Mouse (Mus musculus) liver, embryonic 12.5 days (tissue): ENCODE measurements around the gene Entpd1. TPM values are rescaled to one million over a fixed set of nuclear protein-coding genes. Genes with fewer than 3 reads are reported as not detected.
A peak's percentile ranks its signal among the peaks of the same experiment; 100 is the strongest.

ENCODE experiments used
- ATAC-seq: fragments of 200-750 bp; cut with Nextera tagmentation; 2 replicates; pipeline ENCODE4 v1.8.0; 2017; ENCODE audit warnings: moderate number of reproducible peaks, mild to moderate bottlenecking, moderate library complexity
- H3K27ac ChIP-seq: fragments of 300-500 bp; sonication (generic); 2 replicates; pipeline ENCODE4 v1.5.1; 2016; ENCODE audit warnings: mild to moderate bottlenecking
- H3K27me3 ChIP-seq: fragments of 300-500 bp; sonication (generic); replicated peaks from 2 replicates; pipeline ENCODE4 v1.6.1; 2016; ENCODE audit warnings: mild to moderate bottlenecking, moderate library complexity
- H3K36me3 ChIP-seq: fragments of 300-500 bp; sonication (generic); 2 replicates; pipeline ENCODE4 v1.6.1; 2016; ENCODE audit warnings: mild to moderate bottlenecking, moderate library complexity
- H3K4me1 ChIP-seq: fragments of 300-500 bp; sonication (generic); 2 replicates; pipeline ENCODE4 v1.6.1; 2016
- H3K4me2 ChIP-seq: fragments of 300-500 bp; sonication (generic); 2 replicates; pipeline ENCODE4 v1.6.1; 2016; ENCODE audit warnings: mild to moderate bottlenecking, moderate library complexity
- H3K4me3 ChIP-seq: fragments of 300-500 bp; sonication (generic); 2 replicates; pipeline ENCODE4 v1.5.1; 2016; ENCODE audit warnings: mild to moderate bottlenecking, moderate library complexity
- H3K9ac ChIP-seq: fragments of 300-500 bp; sonication (generic); 2 replicates; pipeline ENCODE4 v1.6.1; 2016; ENCODE audit warnings: mild to moderate bottlenecking, moderate library complexity
- H3K9me3 ChIP-seq: fragments of 300-500 bp; sonication (generic); replicated peaks from 2 replicates; pipeline ENCODE4 v1.6.1; 2016; ENCODE audit warnings: mild to moderate bottlenecking, moderate library complexity
- WGBS: fragments of 180-500 bp; shearing (Covaris S2); methylation state at CpG from one replicate; pipeline ENCODE4 v1.1.7; 2016; ENCODE audit not compliant: insufficient replicate concordance; 5-methylcytosine and 5-hydroxymethylcytosine counted together
- polyA plus RNA-seq: library from polyadenylated mRNA; unstranded; fragments of >200 nt; fragmentation: Nextera tagmentation; extraction: Ambion mirVana; gene quantifications from 2 replicates; pipeline ENCODE4 v1.2.1, GENCODE M21; 2016

Entpd1 gene
- polyA plus RNA-seq = 2.6 TPM in 2 replicates

DNA sequence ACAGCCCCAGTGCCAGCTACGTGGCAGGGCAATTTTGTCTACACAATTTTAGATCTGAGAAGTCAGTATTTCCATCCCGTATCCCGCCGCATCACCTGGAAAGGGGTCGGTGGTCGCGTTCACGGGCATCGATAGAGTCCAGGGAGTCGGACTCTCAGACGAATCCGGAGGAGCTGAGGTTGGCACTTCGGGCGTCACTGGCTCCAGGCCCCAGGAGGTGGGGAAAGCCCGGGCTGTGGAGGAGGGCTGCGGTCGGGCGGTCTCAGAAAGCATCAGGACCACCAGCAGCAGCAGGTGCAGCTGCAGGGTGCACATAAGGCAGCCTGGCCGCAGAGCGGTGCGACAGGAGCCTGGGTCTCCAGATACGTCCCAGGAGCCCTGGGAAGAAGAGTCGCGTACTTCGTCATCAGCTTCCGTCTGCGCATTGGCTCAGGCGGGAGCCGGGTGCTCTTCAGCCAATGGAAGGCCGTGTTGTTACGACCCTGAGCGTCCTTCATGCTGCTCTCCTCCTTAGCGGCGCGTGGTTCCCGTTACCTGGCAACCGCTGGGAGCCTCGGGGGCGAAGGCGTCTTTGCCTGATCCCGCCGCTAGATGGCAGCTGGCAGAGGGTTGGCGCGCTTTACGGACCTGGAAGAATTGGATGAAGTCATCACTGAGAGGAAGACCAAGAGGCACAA is at the start of gene Entpd1, which contains the start of gene Tctn3:
Gene Entpd1, plus strand, starts transcription at position 537 of the 677 bp plus-strand sequence.
Gene Tctn3, minus strand, starts transcription at position 404 of the 677 bp plus-strand sequence.
- H3K4me2 ChIP-seq = peak within 1 kb of the TSS; percentile 87
- H3K27me3 ChIP-seq = peaks cover 15% of the 10 kb centered on the region; the same call in 1 of the 2 replicates
- H3K4me3 ChIP-seq = peak within 1 kb of the TSS; percentile 73
- 1% methylated on average over 45 of the region's 45 CpGs for WGBS
- ATAC-seq = peak; percentile 100
- no peaks in the 10 kb centered on the region for H3K9me3 ChIP-seq
- H3K36me3 ChIP-seq = peaks cover 25% of the 10 kb centered on the region
- H3K27ac ChIP-seq = no peak within 1 kb of the TSS
- peaks cover 19% of the 10 kb centered on the region for H3K4me1 ChIP-seq
- H3K9ac ChIP-seq = peak within 1 kb of the TSS; percentile 71

DNA sequence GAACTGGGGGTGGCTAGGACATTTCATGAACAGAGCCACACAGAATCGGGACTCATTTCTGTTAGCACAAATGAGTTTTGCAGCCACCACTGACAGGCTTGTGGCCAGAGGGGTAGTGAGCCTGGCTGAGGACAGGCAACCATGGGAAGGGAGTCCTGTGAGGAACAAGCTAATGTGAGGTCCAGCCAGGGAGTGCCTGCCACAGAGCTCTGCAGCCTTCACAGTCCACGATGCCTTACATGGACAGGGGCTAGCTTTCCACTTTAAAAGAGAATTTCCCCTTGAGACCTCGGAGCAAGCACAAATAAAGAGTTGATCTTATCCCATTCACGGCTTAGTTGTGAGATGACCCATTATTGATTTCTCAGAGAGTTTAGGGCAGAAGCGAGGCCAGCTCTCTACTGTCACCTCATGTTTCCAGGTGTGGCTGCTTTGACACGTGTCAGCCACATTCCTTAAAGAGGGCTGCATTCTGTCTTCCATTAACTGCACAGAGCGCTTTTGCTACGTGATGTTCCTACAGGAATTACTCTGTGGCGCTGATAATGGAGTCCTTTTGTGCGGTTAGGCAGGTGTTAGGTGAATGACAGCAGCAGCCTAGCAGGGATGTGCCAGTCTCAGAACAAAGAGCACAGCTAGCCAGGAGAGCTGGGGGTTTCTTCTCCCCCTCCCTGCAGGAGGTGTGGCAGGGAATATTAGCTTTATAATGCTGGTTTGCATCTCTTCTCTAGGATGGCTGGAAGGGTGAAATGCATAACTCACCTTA is 48.1 kb upstream of the Entpd1 start:
- no peak overlapping the region for H3K4me2 ChIP-seq
- H3K27me3 ChIP-seq = no peaks in the 10 kb centered on the region
- no peak overlapping the region for H3K9ac ChIP-seq
- H3K27ac ChIP-seq = no peak overlapping the region
- 82% methylated on average over 10 of the region's 10 CpGs for WGBS
- H3K36me3 ChIP-seq = peaks cover 76% of the 10 kb centered on the region
- no peak overlapping the region for H3K4me3 ChIP-seq
- ATAC-seq = no peak
- H3K4me1 ChIP-seq = no peaks in the 10 kb centered on the region
- H3K9me3 ChIP-seq = no peaks in the 10 kb centered on the region

DNA sequence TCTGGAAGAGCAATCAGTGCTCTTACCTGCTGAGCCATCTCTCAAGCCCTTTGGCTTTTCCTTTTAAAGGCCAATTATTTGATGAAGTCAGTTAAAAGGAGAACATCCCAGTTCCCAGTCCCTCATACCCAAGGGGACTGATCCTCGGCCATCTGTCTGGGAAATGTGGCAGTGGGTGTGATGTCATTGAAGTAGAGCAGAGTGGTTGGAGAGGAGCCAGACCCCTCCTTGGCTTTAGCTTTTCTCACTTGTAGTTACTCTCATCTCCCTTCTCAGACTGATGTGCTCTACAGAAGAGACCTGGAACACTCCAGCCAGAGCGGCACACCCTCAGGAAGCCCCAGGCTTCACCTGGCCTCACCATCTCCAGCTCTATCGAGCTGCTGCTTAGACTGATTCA is 44.5 kb upstream of the Entpd1 start:
- Histone ChIP-seq H3K4me1 (no peaks in the 10 kb centered on the region), H3K9ac (no peak overlapping the region), H3K4me2 (no peak overlapping the region), H3K27me3 (no peaks in the 10 kb centered on the region), H3K9me3 (peaks cover 14% of the 10 kb centered on the region), H3K27ac (no peak overlapping the region), H3K4me3 (no peak overlapping the region), H3K36me3 (peaks cover 100% of the 10 kb centered on the region)
- WGBS = 84% methylated on average over 3 of the region's 3 CpGs
- no peak for ATAC-seq

DNA sequence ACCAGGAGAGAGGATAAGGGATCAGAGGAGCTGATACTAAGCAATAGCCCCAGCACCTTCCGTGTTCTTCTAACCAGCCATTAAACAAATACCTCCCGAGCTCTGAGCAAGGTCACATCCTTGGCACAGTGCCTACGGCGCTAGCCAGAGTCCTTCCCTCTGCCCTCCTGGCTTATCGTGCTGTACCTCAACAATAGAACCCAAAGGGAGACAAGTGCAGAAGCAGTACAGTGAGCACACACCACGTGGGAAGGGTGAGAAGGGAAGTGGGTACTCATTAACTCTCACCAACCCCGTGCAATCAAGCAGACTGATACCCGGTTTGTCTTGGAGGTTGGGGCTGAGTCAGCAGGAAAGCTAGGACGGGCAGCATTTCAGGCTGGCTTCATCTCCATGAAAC is 41.4 kb upstream of the Entpd1 start:
- peaks cover 100% of the 10 kb centered on the region for H3K36me3 ChIP-seq
- no peaks in the 10 kb centered on the region for H3K27me3 ChIP-seq
- H3K27ac ChIP-seq = no peak overlapping the region
- 0 out of 2 replicates have a peak, but pooled peaks have one; percentile 30 for ATAC-seq
- peaks cover 14% of the 10 kb centered on the region for H3K9me3 ChIP-seq
- 85% methylated on average over 9 of the region's 9 CpGs for WGBS
- no peaks in the 10 kb centered on the region for H3K4me1 ChIP-seq
- no peak overlapping the region for H3K4me3 ChIP-seq
- H3K4me2 ChIP-seq = no peak overlapping the region
- no peak overlapping the region for H3K9ac ChIP-seq

DNA sequence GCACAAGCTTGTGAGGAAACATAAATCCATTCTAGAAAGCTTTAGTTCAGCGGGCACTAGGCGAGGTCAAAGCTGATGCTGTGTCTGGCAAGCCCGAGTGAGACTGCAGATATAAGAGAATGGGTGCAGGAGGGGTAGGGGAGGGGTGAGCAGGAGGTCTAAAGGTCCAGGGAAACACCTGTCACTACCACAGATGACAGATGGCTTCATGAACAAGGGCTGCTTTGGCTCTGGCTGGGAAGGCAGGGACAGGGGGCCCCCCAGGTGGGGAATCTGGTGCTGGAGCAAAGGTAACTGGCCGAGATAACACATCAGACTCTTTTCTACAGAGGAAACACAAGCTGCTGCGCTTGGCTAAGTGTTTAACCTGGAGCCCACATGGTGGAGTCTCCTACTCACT is 36.7 kb upstream of the Entpd1 start:
- Histone ChIP-seq H3K9ac (no peak overlapping the region), H3K36me3 (peaks cover 100% of the 10 kb centered on the region), H3K4me2 (no peak overlapping the region), H3K27ac (no peak overlapping the region), H3K4me3 (no peak overlapping the region), H3K9me3 (peaks cover 5% of the 10 kb centered on the region), H3K27me3 (no peaks in the 10 kb centered on the region), H3K4me1 (no peaks in the 10 kb centered on the region)
- 74% methylated on average over 5 of the region's 5 CpGs for WGBS
- no peak for ATAC-seq

DNA sequence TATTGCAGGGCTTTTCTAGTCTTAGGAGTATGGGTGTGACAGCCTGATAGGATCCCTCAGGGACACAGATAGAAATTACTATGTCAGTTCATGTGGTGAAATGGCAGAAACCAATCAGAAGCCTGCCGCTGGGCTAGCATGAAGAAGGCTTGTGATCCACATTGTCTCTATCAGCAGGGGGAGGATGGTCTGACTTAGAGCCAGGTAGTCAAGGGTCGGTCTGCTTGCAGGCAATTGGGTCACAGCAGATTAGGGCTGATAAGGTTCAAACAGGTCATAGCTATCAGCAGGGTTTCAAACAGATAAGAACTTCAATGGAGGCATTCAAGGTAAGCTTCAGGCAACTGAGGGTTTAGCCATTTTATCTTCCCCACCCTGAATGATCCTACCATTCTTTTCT is 31.3 kb upstream of the Entpd1 start:
- H3K9ac ChIP-seq = no peak overlapping the region
- H3K4me1 ChIP-seq = peaks cover 28% of the 10 kb centered on the region
- peaks cover 97% of the 10 kb centered on the region for H3K36me3 ChIP-seq
- no peaks in the 10 kb centered on the region for H3K9me3 ChIP-seq
- no peak overlapping the region for H3K27ac ChIP-seq
- no peaks in the 10 kb centered on the region for H3K27me3 ChIP-seq
- no peak overlapping the region for H3K4me2 ChIP-seq
- 55% methylated on average over 2 of the region's 2 CpGs for WGBS
- no peak overlapping the region for H3K4me3 ChIP-seq
- 0 out of 2 replicates have a peak, but pooled peaks have one; percentile 31 for ATAC-seq

DNA sequence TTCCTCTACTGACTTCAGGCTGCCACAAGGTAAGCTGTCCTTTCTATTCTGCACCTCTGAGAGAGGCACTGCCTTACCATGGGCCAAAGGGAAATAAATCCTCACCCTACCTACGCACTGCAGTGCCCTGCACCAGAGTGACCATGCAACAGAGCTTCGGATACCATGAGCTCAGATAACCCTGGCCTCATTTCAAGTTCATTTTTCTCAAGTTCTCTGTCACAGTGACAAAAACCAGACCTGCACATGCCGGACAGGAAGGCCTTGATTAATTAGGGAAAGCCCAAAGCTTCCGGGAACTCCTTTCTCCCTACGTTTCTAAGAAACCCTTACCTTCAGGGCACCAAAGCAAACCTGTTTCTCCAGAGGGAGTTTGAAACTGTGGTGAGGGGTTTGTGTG is 30.5 kb upstream of the Entpd1 start:
- Histone ChIP-seq H3K9me3 (no peaks in the 10 kb centered on the region), H3K27ac (no peak overlapping the region), H3K4me3 (no peak overlapping the region), H3K4me1 (peaks cover 35% of the 10 kb centered on the region), H3K27me3 (no peaks in the 10 kb centered on the region), H3K9ac (no peak overlapping the region), H3K36me3 (peaks cover 91% of the 10 kb centered on the region), H3K4me2 (no peak overlapping the region)
- WGBS = 83% methylated on average over 5 of the region's 5 CpGs
- ATAC-seq = no peak

DNA sequence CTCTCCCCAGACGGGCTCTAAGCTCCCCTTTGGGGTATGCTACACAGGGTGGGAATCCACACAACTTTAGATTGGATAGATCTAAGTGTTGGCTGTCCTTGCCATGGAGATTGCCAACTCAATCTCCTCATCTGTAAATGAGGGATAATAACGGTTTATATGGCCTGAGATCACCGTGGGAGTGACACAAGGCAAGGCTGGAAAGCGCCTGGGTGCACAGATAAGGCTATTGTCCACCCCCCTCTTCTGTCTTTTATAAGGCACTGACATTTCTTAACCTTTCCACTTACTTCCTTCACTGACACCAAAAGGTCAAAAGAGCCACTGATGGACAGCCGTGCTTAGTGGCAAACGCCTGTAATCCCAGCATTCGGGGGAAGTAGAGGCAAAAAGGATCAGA is 25.3 kb upstream of the Entpd1 start:
- 15% methylated on average over 7 of the region's 7 CpGs for WGBS
- peak overlapping the region; percentile 77 for H3K4me3 ChIP-seq
- H3K27ac ChIP-seq = peak overlapping the region; percentile 82

DNA sequence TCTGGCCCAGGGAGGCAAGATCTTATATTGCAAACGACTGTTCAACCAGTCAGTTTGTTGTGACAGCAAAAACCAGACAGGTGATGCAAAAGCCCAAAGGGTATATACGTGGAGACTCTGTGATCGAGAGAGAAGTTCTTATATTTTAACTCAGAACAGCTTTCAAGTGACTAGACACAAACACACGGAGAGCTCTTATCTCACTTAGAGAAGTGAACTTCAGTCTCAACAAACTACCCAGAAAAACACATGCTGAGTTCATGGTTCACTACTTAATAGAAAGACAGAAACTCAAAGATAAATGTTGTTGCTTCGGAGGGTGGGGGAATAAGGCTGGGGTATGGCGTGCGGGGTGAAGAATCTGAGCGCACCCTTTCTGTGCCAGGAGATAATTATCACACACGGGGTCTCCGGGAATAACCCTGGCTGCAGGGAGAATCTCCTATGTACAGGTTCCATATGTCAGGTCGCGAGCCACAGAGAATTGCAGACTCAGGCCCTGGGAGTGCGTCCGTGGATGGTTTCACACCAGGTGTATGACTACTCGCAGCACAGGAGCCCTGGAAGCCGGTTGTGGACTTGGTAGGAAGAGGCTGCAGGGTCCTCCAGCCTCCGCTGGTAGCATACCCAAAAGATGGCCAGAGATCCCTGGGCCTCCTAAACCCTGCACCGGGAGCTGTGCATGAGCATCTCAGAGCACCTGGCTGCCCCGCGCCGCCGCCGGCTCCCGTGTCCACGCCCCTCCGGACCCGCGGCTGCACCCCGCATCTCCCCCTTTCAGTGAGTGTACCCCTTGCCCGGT is 24.5 kb upstream of the Entpd1 start:
- Histone ChIP-seq H3K4me1 (peaks cover 42% of the 10 kb centered on the region), H3K36me3 (peaks cover 31% of the 10 kb centered on the region), H3K27ac (peak overlapping the region; percentile 82), H3K4me3 (peak overlapping the region; percentile 77), H3K27me3 (no peaks in the 10 kb centered on the region), H3K9ac (peak overlapping the region; percentile 75), H3K9me3 (no peaks in the 10 kb centered on the region), H3K4me2 (peak overlapping the region; percentile 86)
- 1% methylated on average over 30 of the region's 30 CpGs for WGBS
- peak; percentile 68 for ATAC-seq

More for the DNA sequence above, 25.3 kb upstream of the Entpd1 start:
- peak; percentile 33; the same call in 1 of the 2 replicates for ATAC-seq
- no peaks in the 10 kb centered on the region for H3K27me3 ChIP-seq
- H3K4me1 ChIP-seq = peaks cover 49% of the 10 kb centered on the region
- H3K4me2 ChIP-seq = peak overlapping the region; percentile 86
- H3K9me3 ChIP-seq = no peaks in the 10 kb centered on the region
- H3K9ac ChIP-seq = peak overlapping the region; percentile 75
- H3K36me3 ChIP-seq = peaks cover 39% of the 10 kb centered on the region

DNA sequence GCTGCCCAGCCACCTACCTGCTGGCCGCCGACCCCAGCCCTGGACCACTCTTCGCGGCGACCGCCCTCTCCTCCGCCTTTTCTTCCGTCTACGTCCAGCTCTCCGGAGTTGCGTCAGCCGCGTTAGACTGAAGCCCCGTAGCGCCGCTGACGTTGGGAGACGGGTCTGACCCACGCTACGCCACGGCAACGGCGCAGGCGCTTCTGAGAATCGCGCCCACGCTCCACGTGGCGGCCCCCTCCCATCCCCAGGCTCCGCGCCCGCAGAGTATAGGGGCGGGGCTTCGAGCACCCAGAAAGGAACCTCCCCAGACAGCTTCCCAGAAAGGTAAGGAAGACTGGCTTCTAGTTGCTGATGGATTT is 23.9 kb upstream of the Entpd1 start, which contains the start of gene Aldh18a1:
Gene Aldh18a1, minus strand, starts transcription at position 171 of the 362 bp plus-strand sequence.
- peaks cover 25% of the 10 kb centered on the region for H3K36me3 ChIP-seq
- peak within 1 kb of the TSS; percentile 82 for H3K27ac ChIP-seq
- peak within 1 kb of the TSS; percentile 86 for H3K4me2 ChIP-seq
- H3K4me1 ChIP-seq = peaks cover 42% of the 10 kb centered on the region
- WGBS = under 1% methylated on average over 34 of the region's 34 CpGs
- H3K9me3 ChIP-seq = no peaks in the 10 kb centered on the region
- no peaks in the 10 kb centered on the region for H3K27me3 ChIP-seq
- peak; percentile 87 for ATAC-seq
- H3K4me3 ChIP-seq = peak within 1 kb of the TSS; percentile 77
- H3K9ac ChIP-seq = peak within 1 kb of the TSS; percentile 75

DNA sequence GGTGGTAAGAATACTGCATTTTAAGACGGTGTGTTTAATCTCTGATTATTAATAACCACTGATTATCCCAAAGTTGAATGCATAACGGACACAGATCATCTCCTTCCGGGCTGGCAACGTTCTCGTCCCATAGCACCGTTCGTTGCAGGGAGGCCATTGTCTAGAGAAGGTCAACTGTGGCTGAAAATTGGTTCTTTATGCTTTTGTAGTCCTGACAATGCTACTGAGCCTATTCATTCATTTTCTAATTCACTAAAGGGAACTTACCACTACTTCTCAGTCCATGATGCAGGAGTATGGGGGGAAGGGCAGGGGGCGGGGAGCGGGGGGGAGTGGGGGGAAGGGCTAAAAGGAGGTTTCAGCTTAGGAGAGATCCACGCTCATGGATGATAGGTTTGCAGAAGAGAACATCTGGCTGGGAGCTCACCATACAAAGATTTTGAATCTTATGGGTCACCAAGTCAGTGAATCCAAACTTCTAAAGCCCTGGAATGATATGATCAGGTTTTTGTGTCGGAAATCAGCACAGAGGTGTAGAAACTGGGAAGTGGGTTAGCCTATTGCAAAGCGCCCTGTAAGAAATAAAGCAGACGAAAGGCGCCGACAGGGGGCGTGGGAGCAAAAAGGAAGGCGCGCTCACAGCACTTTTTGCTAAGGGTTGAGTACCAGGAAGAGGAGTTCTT is 23.2 kb upstream of the Entpd1 start:
- peaks cover 18% of the 10 kb centered on the region for H3K36me3 ChIP-seq
- H3K9ac ChIP-seq = peak overlapping the region; percentile 75
- peak overlapping the region; percentile 86 for H3K4me2 ChIP-seq
- ATAC-seq = peak; percentile 51; the same call in 1 of the 2 replicates
- no peaks in the 10 kb centered on the region for H3K27me3 ChIP-seq
- peaks cover 42% of the 10 kb centered on the region for H3K4me1 ChIP-seq
- peak overlapping the region; percentile 77 for H3K4me3 ChIP-seq
- H3K9me3 ChIP-seq = no peaks in the 10 kb centered on the region
- WGBS = under 1% methylated on average over 18 of the region's 18 CpGs
- H3K27ac ChIP-seq = peak overlapping the region; percentile 82
